Mouse (Mus musculus) neural tube, embryonic 13.5 days (tissue): ENCODE measurements around the gene Cdh3. TPM values are rescaled to one million over a fixed set of nuclear protein-coding genes. Genes with fewer than 3 reads are reported as not detected.
A peak's percentile ranks its signal among the peaks of the same experiment; 100 is the strongest.

ENCODE experiments used
- ATAC-seq: fragments of 200-750 bp; cut with Nextera tagmentation; 2 replicates; pipeline ENCODE4 v1.8.0; 2017; ENCODE audit warnings: low read depth, mild to moderate bottlenecking, moderate TSS enrichment, moderate library complexity
- H3K27ac ChIP-seq: fragments of 300-500 bp; sonication (generic); replicated peaks from 2 replicates; pipeline ENCODE4 v1.5.1; 2015; ENCODE audit warnings: moderate library complexity, mild to moderate bottlenecking, inconsistent platforms
- H3K27me3 ChIP-seq: fragments of 300-500 bp; sonication (generic); 2 replicates; pipeline ENCODE4 v1.6.1; 2015; ENCODE audit warnings: mild to moderate bottlenecking, inconsistent platforms
- H3K36me3 ChIP-seq: fragments of 300-500 bp; sonication (generic); 2 replicates; pipeline ENCODE4 v1.6.1; 2015; ENCODE audit warnings: mild to moderate bottlenecking, inconsistent platforms
- H3K4me1 ChIP-seq: fragments of 300-500 bp; sonication (generic); replicated peaks from 2 replicates; pipeline ENCODE4 v1.6.1; 2015; ENCODE audit warnings: inconsistent platforms
- H3K4me2 ChIP-seq: fragments of 300-500 bp; sonication (generic); 2 replicates; pipeline ENCODE4 v1.6.1; 2015; ENCODE audit warnings: inconsistent platforms, mild to moderate bottlenecking, moderate library complexity
- H3K4me3 ChIP-seq: fragments of 300-500 bp; sonication (generic); 2 replicates; pipeline ENCODE4 v1.5.1; 2015; ENCODE audit warnings: mild to moderate bottlenecking, inconsistent platforms
- H3K9ac ChIP-seq: fragments of 300-500 bp; sonication (generic); 2 replicates; pipeline ENCODE4 v1.6.1; 2015; ENCODE audit warnings: moderate library complexity, mild to moderate bottlenecking, inconsistent platforms
- H3K9me3 ChIP-seq: fragments of 300-500 bp; sonication (generic); 2 replicates; pipeline ENCODE4 v1.6.1; 2016; ENCODE audit warnings: inconsistent platforms
- WGBS: fragments of 180-500 bp; shearing (Covaris S2); methylation state at CpG from one replicate; pipeline ENCODE4 v1.1.7; 2015; 5-methylcytosine and 5-hydroxymethylcytosine counted together
- polyA plus RNA-seq: library from polyadenylated mRNA; unstranded; fragments of >200 nt; fragmentation: Nextera tagmentation; extraction: Ambion mirVana; gene quantifications from 2 replicates; pipeline ENCODE4 v1.2.1, GENCODE M21; 2015

The Cdh3 gene
- polyA plus RNA-seq, 1 experiment from 2014 or later: 3.5 TPM

GRCm38 (mm10) chr8:106509079-106509780 is 1.5 kb upstream of the Cdh3 start:
- Histone ChIP-seq H3K36me3 (no peaks in the 10 kb centered on the region), H3K4me3 (no peak overlapping the region), H3K27me3 (peaks cover 89% of the 10 kb centered on the region), H3K27ac (no peak overlapping the region), H3K9me3 (no peaks in the 10 kb centered on the region), H3K4me2 (no peak overlapping the region), H3K9ac (no peak overlapping the region), H3K4me1 (peaks cover 53% of the 10 kb centered on the region)
- 37% methylated on average over 8 of the region's 8 CpGs for WGBS
- no peak for ATAC-seq

GRCm38 (mm10) chr8:106511065-106511501 is 392 bp downstream of the Cdh3 start:
- Histone ChIP-seq H3K4me3 (peak overlapping the region; percentile 39), H3K9ac (peak overlapping the region; percentile 51), H3K27ac (0 out of 2 replicates have a peak overlapping the region, but pooled peaks have one; percentile 55), H3K27me3 (peaks cover 79% of the 10 kb centered on the region), H3K4me1 (peaks cover 53% of the 10 kb centered on the region), H3K36me3 (no peaks in the 10 kb centered on the region), H3K4me2 (peak overlapping the region; percentile 57), H3K9me3 (no peaks in the 10 kb centered on the region)
- WGBS: under 1% methylated on average over 22 of the region's 22 CpGs
- no peak for ATAC-seq

- Histone ChIP-seq H3K9me3 (no peaks in the 10 kb centered on the region), H3K27me3 (peaks cover 74% of the 10 kb centered on the region), H3K9ac (peak overlapping the region; percentile 51), H3K27ac (peak overlapping the region; percentile 55), H3K36me3 (no peaks in the 10 kb centered on the region), H3K4me1 (peaks cover 57% of the 10 kb centered on the region), H3K4me3 (peak overlapping the region; percentile 39), H3K4me2 (peak overlapping the region; percentile 57)
- no peak for ATAC-seq
- WGBS: 2% methylated on average over 30 of the region's 30 CpGs
Measured at GRCm38 (mm10) chr8:106511531-106512041, 895 bp downstream of the Cdh3 start.

- H3K4me3 ChIP-seq: no peak overlapping the region
- peaks cover 56% of the 10 kb centered on the region for H3K4me1 ChIP-seq
- ATAC-seq: no peak
- no peak overlapping the region for H3K27ac ChIP-seq
- H3K27me3 ChIP-seq: peaks cover 66% of the 10 kb centered on the region
- no peaks in the 10 kb centered on the region for H3K36me3 ChIP-seq
- no peaks in the 10 kb centered on the region for H3K9me3 ChIP-seq
- H3K4me2 ChIP-seq: peak overlapping the region; percentile 57
- no peak overlapping the region for H3K9ac ChIP-seq
- WGBS: 55% methylated on average over 7 of the region's 7 CpGs
Measured at GRCm38 (mm10) chr8:106512475-106513150, 1.9 kb downstream of the Cdh3 start.

GRCm38 (mm10) chr8:106515946-106516479 is 5.3 kb downstream of the Cdh3 start:
- Histone ChIP-seq H3K9me3 (no peaks in the 10 kb centered on the region), H3K4me3 (no peak overlapping the region), H3K4me2 (no peak overlapping the region), H3K4me1 (peaks cover 27% of the 10 kb centered on the region), H3K27me3 (peaks cover 33% of the 10 kb centered on the region), H3K36me3 (no peaks in the 10 kb centered on the region), H3K9ac (no peak overlapping the region), H3K27ac (no peak overlapping the region)
- no peak for ATAC-seq
- 16% methylated on average over 1 of the region's 1 CpGs for WGBS

- H3K27ac ChIP-seq: no peak overlapping the region
- H3K9ac ChIP-seq: no peak overlapping the region
- H3K4me2 ChIP-seq: no peak overlapping the region
- WGBS: 26% methylated on average over 2 of the region's 2 CpGs
- peaks cover 22% of the 10 kb centered on the region for H3K4me1 ChIP-seq
- no peaks in the 10 kb centered on the region for H3K9me3 ChIP-seq
- no peak overlapping the region for H3K4me3 ChIP-seq
- no peak for ATAC-seq
- H3K36me3 ChIP-seq: no peaks in the 10 kb centered on the region
- peaks cover 28% of the 10 kb centered on the region for H3K27me3 ChIP-seq
Measured at GRCm38 (mm10) chr8:106516581-106516980, 5.9 kb downstream of the Cdh3 start.

- H3K4me1 ChIP-seq: peaks cover 13% of the 10 kb centered on the region
- H3K27ac ChIP-seq: no peak overlapping the region
- peaks cover 6% of the 10 kb centered on the region for H3K27me3 ChIP-seq
- no peaks in the 10 kb centered on the region for H3K36me3 ChIP-seq
- H3K4me3 ChIP-seq: no peak overlapping the region
- WGBS: 61% methylated on average over 3 of the region's 3 CpGs
- H3K4me2 ChIP-seq: no peak overlapping the region
- no peaks in the 10 kb centered on the region for H3K9me3 ChIP-seq
- ATAC-seq: no peak
- H3K9ac ChIP-seq: no peak overlapping the region
Measured at GRCm38 (mm10) chr8:106518763-106519162, 8.1 kb downstream of the Cdh3 start.

GRCm38 (mm10) chr8:106520578-106520977 is 9.9 kb downstream of the Cdh3 start:
- no peaks in the 10 kb centered on the region for H3K27me3 ChIP-seq
- H3K36me3 ChIP-seq: no peaks in the 10 kb centered on the region
- 84% methylated on average over 7 of the region's 7 CpGs for WGBS
- H3K4me1 ChIP-seq: peaks cover 13% of the 10 kb centered on the region
- ATAC-seq: no peak
- H3K9me3 ChIP-seq: no peaks in the 10 kb centered on the region
- no peak overlapping the region for H3K4me2 ChIP-seq
- H3K4me3 ChIP-seq: no peak overlapping the region
- H3K27ac ChIP-seq: no peak overlapping the region
- no peak overlapping the region for H3K9ac ChIP-seq

- peaks cover 6% of the 10 kb centered on the region for H3K4me1 ChIP-seq
- no peak for ATAC-seq
- H3K9me3 ChIP-seq: no peaks in the 10 kb centered on the region
- H3K27me3 ChIP-seq: no peaks in the 10 kb centered on the region
- no peaks in the 10 kb centered on the region for H3K36me3 ChIP-seq
- 61% methylated on average over 9 of the region's 9 CpGs for WGBS
- no peak overlapping the region for H3K4me2 ChIP-seq
- H3K4me3 ChIP-seq: no peak overlapping the region
- H3K27ac ChIP-seq: no peak overlapping the region; the same call in 1 of the 2 replicates
- no peak overlapping the region for H3K9ac ChIP-seq
Measured at GRCm38 (mm10) chr8:106521845-106522244, 11.2 kb downstream of the Cdh3 start.

GRCm38 (mm10) chr8:106526725-106527124 is 16.0 kb downstream of the Cdh3 start:
- H3K9ac ChIP-seq: no peak overlapping the region
- no peak overlapping the region for H3K27ac ChIP-seq
- no peak overlapping the region for H3K4me2 ChIP-seq
- ATAC-seq: no peak
- no peaks in the 10 kb centered on the region for H3K9me3 ChIP-seq
- no peaks in the 10 kb centered on the region for H3K27me3 ChIP-seq
- 0 out of 2 replicates have a peak, but pooled peaks cover 4% of the 10 kb centered on the region for H3K4me1 ChIP-seq
- WGBS: 67% methylated on average over 6 of the region's 6 CpGs
- no peak overlapping the region for H3K4me3 ChIP-seq
- 0 out of 2 replicates have a peak, but pooled peaks cover 4% of the 10 kb centered on the region for H3K36me3 ChIP-seq

- no peak overlapping the region for H3K4me2 ChIP-seq
- H3K4me1 ChIP-seq: no peaks in the 10 kb centered on the region
- no peak for ATAC-seq
- H3K36me3 ChIP-seq: 0 out of 2 replicates have a peak, but pooled peaks cover 4% of the 10 kb centered on the region
- WGBS: 89% methylated on average over 9 of the region's 9 CpGs
- no peaks in the 10 kb centered on the region for H3K9me3 ChIP-seq
- H3K4me3 ChIP-seq: no peak overlapping the region
- no peaks in the 10 kb centered on the region for H3K27me3 ChIP-seq
- H3K9ac ChIP-seq: no peak overlapping the region
- no peak overlapping the region for H3K27ac ChIP-seq
Measured at GRCm38 (mm10) chr8:106527241-106528036, 16.7 kb downstream of the Cdh3 start.
